Mouse (Mus musculus) liver, embryonic 14.5 days (tissue): ENCODE data around the gene Sorcs2.

Experiments
- CTCF ChIP-seq: IDR thresholded peaks from 2 replicates; pipeline ENCODE4 v1.5.1; 2016; ENCODE audit warnings: antibody characterized with exemption, low read depth, control low read depth
- EP300 ChIP-seq: IDR thresholded peaks from 2 replicates; pipeline ENCODE4 v1.6.1; 2016; ENCODE audit warnings: antibody characterized with exemption, low read depth

- TF ChIP-seq CTCF (no peak), EP300 (no peak)
Observed at GRCm38 (mm10) chr5:36248022-36248421, 149.9 kb downstream of the Sorcs2 start.
